ENCODE assay signal across 9 mouse cellular contexts in the genomic region with DNA sequence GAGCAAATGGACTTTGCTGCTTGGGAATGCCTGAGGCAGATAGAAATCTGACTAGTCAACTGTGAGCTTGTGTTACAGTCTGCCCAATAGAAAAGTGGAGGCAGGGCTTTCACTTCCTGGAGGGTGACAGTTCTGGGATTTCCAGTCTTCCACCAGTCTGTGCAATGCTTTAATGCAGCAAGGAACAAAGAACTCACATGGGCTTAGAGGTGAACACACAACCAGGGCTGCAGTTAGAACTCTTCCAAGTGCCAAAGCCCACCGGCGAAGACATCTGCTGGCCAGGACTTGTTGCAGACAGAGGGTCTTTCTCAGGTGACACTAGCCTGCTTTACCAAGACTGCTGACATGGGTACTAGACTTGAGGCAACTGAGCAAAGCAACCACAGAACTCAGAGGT. TPM values are rescaled to one million over a fixed set of nuclear protein-coding genes. Genes with fewer than 3 reads are reported as not detected.
DNase-seq lines count a peak whose midpoint lies in the region; ATAC-seq and TF ChIP-seq lines count a peak whose summit lies in the region.
"Had no signal": no experiment of that assay in that cellular context is flagged by ENCODE, and none has a peak within 500 bp of the region (broad histone marks: within the 10 kb centered on the region; RNA-seq: fewer than 3 reads in every experiment).

Gene Slfn2, plus strand, starts transcription at position 167 of the 400 bp plus-strand sequence.

- no peak within 1 kb of the TSS; the same call in 1 of the 2 replicates for H3K9ac ChIP-seq in heart, embryonic 14.5 days (ENCODE audit: low read length)
- H3K9ac ChIP-seq: hindbrain, embryonic 13.5 days; midbrain, embryonic 15.5 days had no signal

- WGBS in spleen, adult 2 months, result 48% methylated on average over 2 of the region's 2 CpGs
- 60% methylated on average over 2 of the region's 2 CpGs for WGBS in heart, embryonic 14.5 days

- no peak for TF ChIP-seq CTCF in spleen, adult 2 months (IDR thresholded peaks at IDR 0.05; ENCODE audit: extremely low read depth, insufficient read depth, insufficient read length, insufficient replicate concordance)

- no peaks in the 10 kb centered on the region for H3K9me3 ChIP-seq in heart, embryonic 14.5 days (ENCODE audit: control insufficient read depth, low read length)
- no peaks in the 10 kb centered on the region for H3K9me3 ChIP-seq in megakaryocyte, embryonic 14.5 days
- H3K9me3 ChIP-seq: hindbrain, embryonic 13.5 days; midbrain, embryonic 15.5 days had no signal

- peaks cover 7% of the 10 kb centered on the region; the same call in 1 of the 2 replicates for H3K4me1 ChIP-seq in spleen, adult 2 months (ENCODE audit: control insufficient read depth, insufficient read depth, insufficient read length)
- peaks cover 7 to 13% of the 10 kb centered on the region in 2 experiments; a peak in 3 of 4 replicates for H3K4me1 ChIP-seq in heart, embryonic 14.5 days (ENCODE audit: control insufficient read depth in 2 of 2, insufficient read depth in 2 of 2, low read length in 2 of 2)
- peaks cover 47% of the 10 kb centered on the region for H3K4me1 ChIP-seq in megakaryocyte, embryonic 14.5 days
- H3K4me1 ChIP-seq: hindbrain, embryonic 13.5 days; midbrain, embryonic 15.5 days had no signal

- H3K4me3 ChIP-seq in spleen, adult 2 months (ENCODE audit: extremely low read depth, insufficient read depth, insufficient read length), result peak within 1 kb of the TSS; percentile 88
- peak within 1 kb of the TSS in 1 of 2 experiments; percentile 0; a peak in 2 of 4 replicates for H3K4me3 ChIP-seq in heart, embryonic 14.5 days (ENCODE audit: control insufficient read depth in 1 of 2, insufficient read depth in 1 of 2, low read depth in 1 of 2, low read length in 2 of 2)
- peak within 1 kb of the TSS; percentile 88 for H3K4me3 ChIP-seq in megakaryocyte, embryonic 14.5 days (replicated peaks)
- H3K4me3 ChIP-seq: hindbrain, embryonic 13.5 days; midbrain, embryonic 15.5 days had no signal

- H3K27me3 ChIP-seq in spleen, adult 2 months (ENCODE audit: control insufficient read depth, insufficient read depth, low read length), result no peaks in the 10 kb centered on the region
- H3K27me3 ChIP-seq in heart, embryonic 14.5 days (ENCODE audit: control insufficient read depth, insufficient read depth, low read length), result no peaks in the 10 kb centered on the region
- H3K27me3 ChIP-seq in megakaryocyte, embryonic 14.5 days (replicated peaks), result no peaks in the 10 kb centered on the region
- H3K27me3 ChIP-seq: midbrain, embryonic 15.5 days had no signal

- DNase-seq in spleen, adult 2 months (ENCODE audit: low read depth in 1 of 2, low spot score in 2 of 2), result peak in 1 of 2 experiments; percentile 58
- no peak for DNase-seq in spleen, postnatal 14 days (ENCODE audit: low spot score in 2 of 2)
- no peak for DNase-seq in layer of hippocampus, adult 9-10 months (ENCODE audit: low spot score)
- no peak for DNase-seq in cerebellum, adult 9-11 months
- DNase-seq in gastrocnemius, postnatal 14 days, result no peak

- peak within 1 kb of the TSS; percentile 98 for H3K27ac ChIP-seq in spleen, adult 2 months (ENCODE audit: insufficient read depth, low read length)
- H3K27ac ChIP-seq in heart, embryonic 14.5 days (replicated peaks in 1 of 2; ENCODE audit: control insufficient read depth in 1 of 2, insufficient read depth in 1 of 2, low read depth in 2 of 2, low read length in 2 of 2), result no peak within 1 kb of the TSS
- H3K27ac ChIP-seq: hindbrain, embryonic 13.5 days; midbrain, embryonic 15.5 days had no signal

- peak within 1 kb of the TSS; percentile 26; the same call in 1 of the 2 replicates for H3K4me2 ChIP-seq in heart, embryonic 14.5 days (ENCODE audit: low read length)
- H3K4me2 ChIP-seq: hindbrain, embryonic 13.5 days; midbrain, embryonic 15.5 days had no signal

- peaks cover 20% of the 10 kb centered on the region for H3K36me3 ChIP-seq in spleen, adult 2 months (ENCODE audit: control insufficient read depth, insufficient read depth, low read length)
- no peaks in the 10 kb centered on the region for H3K36me3 ChIP-seq in heart, embryonic 14.5 days (ENCODE audit: control insufficient read depth, insufficient read depth, low read length)
- H3K36me3 ChIP-seq in megakaryocyte, embryonic 14.5 days (replicated peaks; ENCODE audit: low read length), result peaks cover 20% of the 10 kb centered on the region
- H3K36me3 ChIP-seq: hindbrain, embryonic 13.5 days; midbrain, embryonic 15.5 days had no signal

- no peak for ATAC-seq in heart, embryonic 14.5 days (ENCODE audit: insufficient number of reproducible peaks, insufficient read depth, low FRiP score, low read depth)
- ATAC-seq: midbrain, embryonic 15.5 days had no signal

- intact Hi-C loops in gastrocnemius, postnatal 14 days (cut with DNase I; ENCODE audit: low total_unique reads), result no loop called here

- TF ChIP-seq POLR2A in spleen, adult 2 months (IDR thresholded peaks at IDR 0.05; ENCODE audit: low read depth, low read length), result peak; percentile 90

RNA-seq across cellular contexts. Expression of gene Slfn2, which starts in this region (rescaled TPM):
- 28.7 and 31.8 TPM in 2 replicates for polyA plus RNA-seq in spleen, adult 2 months (2012; rRNA removed)
- polyA plus RNA-seq in heart, embryonic 14.5 days (2014; fragmentation: Nextera tagmentation; extraction: Ambion mirVana), result 4.5 and 5.5 TPM in 2 replicates
- polyA plus RNA-seq in megakaryocyte, embryonic 14.5 days (2012; ENCODE audit: insufficient read depth, low replicate concordance), result 9.0 TPM in 1 of 2 replicates, not detected in the other
- 1 to 10 TPM in 1 of 2 experiments, under 1 TPM in 1; 0.84 to 1.1 TPM for total RNA-seq in gastrocnemius, postnatal 14 days (2021)
